Mouse (Mus musculus) left cerebral cortex, adult 18-20 months (tissue): Measurements from ENCODE around the gene Isx. TPM values are rescaled to one million over a fixed set of nuclear protein-coding genes. Genes with fewer than 3 reads are reported as not detected.

Source experiments
- DNase-seq, 2 experiments: peaks; one replicate each; pipeline ENCODE4 v3.0.0; 2021 to 2022; ENCODE audit warnings: low spot score in 2 of 2, mixed read lengths in 1 of 2
- long read RNA-seq, 2 experiments: library from polyadenylated mRNA; stranded (forward); transcript quantifications; one replicate each; pipeline ENCODE4 v2.0.0; 2021
- total RNA-seq, 2 experiments: library from RNA; stranded (reverse); gene quantifications; 2 replicates each; pipeline ENCODE4 v1.2.3; 2021

Isx gene
- total RNA-seq, result under 1 TPM in 1 of 2 experiments, not detected in 1; 0.37 TPM
- long read RNA-seq, experiment 1, result 0 reads
- long read RNA-seq, experiment 2, result 0 reads

- DNase-seq, result no peak
These were observed at the start of gene Isx for GRCm38 (mm10) chr8:74872940-74873339. Gene Isx (plus strand): TSS chr8:74873173.

GRCm38 (mm10) chr8:74827689-74828088, 45.3 kb upstream of the Isx start:
- DNase-seq, result no peak

GRCm38 (mm10) chr8:74831322-74831721, 41.7 kb upstream of the Isx start:
- no peak for DNase-seq

GRCm38 (mm10) chr8:74834246-74834645, 38.7 kb upstream of the Isx start:
- no peak for DNase-seq

- DNase-seq, result peak in 1 of 2 experiments; percentile 21
These were observed 25.5 kb upstream of the Isx start for GRCm38 (mm10) chr8:74847376-74848048.

GRCm38 (mm10) chr8:74848707-74849106, 24.3 kb upstream of the Isx start:
- no peak for DNase-seq

- peak in 1 of 2 experiments; percentile 40 for DNase-seq
These were observed 22.0 kb upstream of the Isx start for GRCm38 (mm10) chr8:74850971-74851370.

GRCm38 (mm10) chr8:74851837-74852236, 21.1 kb upstream of the Isx start:
- DNase-seq, result no peak

GRCm38 (mm10) chr8:74853488-74853887, 19.5 kb upstream of the Isx start:
- peak; percentile 66 to 76 for DNase-seq

- DNase-seq, result no peak
These were observed 18.2 kb upstream of the Isx start for GRCm38 (mm10) chr8:74854786-74855185.

- no peak for DNase-seq
These were observed 17.6 kb upstream of the Isx start for GRCm38 (mm10) chr8:74855341-74855740.

GRCm38 (mm10) chr8:74859241-74859640, 13.7 kb upstream of the Isx start:
- no peak for DNase-seq

GRCm38 (mm10) chr8:74860449-74860848, 12.5 kb upstream of the Isx start:
- DNase-seq, result no peak

GRCm38 (mm10) chr8:74862598-74862997, 10.4 kb upstream of the Isx start:
- DNase-seq, result no peak

- DNase-seq, result no peak
These were observed 2.5 kb upstream of the Isx start for GRCm38 (mm10) chr8:74870346-74870949.

GRCm38 (mm10) chr8:74871686-74872085, 1.3 kb upstream of the Isx start:
- DNase-seq, result no peak

GRCm38 (mm10) chr8:74872151-74872823, 686 bp upstream of the Isx start:
- no peak for DNase-seq

- DNase-seq, result peak in 1 of 2 experiments; percentile 42
These were observed 1.6 kb downstream of the Isx start for GRCm38 (mm10) chr8:74874565-74874964.

GRCm38 (mm10) chr8:74878637-74879036, 5.7 kb downstream of the Isx start:
- DNase-seq, result no peak

- no peak for DNase-seq
These were observed 15.8 kb downstream of the Isx start for GRCm38 (mm10) chr8:74888763-74889162.

GRCm38 (mm10) chr8:74891030-74891429, 18.1 kb downstream of the Isx start:
- peak; percentile 25 to 50 for DNase-seq

GRCm38 (mm10) chr8:74896302-74896701, 23.3 kb downstream of the Isx start:
- DNase-seq, result no peak
